Mouse (Mus musculus): ENCODE data around the gene Prph. TPM values are rescaled to one million over a fixed set of nuclear protein-coding genes. Genes with fewer than 3 reads are reported as not detected.
A peak's percentile ranks its signal among the peaks of the same experiment; 100 is the strongest.

Gene Prph
- polyA plus RNA-seq, 1 experiment = not detected

DNA sequence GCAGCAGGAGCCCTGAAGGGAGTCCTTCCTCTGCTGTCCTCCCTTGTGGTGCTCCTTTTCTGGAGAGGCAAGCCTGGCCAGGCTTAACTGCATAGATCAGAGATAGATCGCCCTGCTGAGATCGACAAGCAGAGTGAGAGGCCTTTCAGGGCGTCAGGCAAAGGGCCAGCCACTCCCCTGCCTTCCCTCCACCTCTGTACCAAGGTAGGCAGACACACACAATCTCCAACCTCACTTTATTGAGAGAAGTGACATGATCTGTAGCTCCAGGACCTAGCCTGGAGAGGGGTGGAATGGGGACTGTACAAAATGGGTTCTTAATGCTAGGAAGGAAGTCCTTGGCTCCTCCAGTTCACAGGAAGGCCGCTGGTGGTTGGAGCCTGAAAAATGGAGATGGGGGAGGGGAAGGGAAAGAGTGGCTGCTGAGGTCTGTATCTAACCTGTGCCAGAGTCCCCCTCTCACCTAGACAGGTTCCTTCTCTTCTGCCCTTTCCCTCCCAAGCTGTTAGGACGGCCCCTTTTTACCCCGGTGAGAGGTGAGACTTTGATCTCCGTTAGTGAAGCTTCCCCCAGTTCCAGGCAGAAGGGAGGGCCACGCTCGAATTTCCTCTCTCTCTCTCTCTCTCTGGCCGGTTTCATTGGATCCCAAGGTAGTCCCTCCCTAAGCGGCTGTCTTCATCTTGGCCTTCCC, 29.0 kb downstream of the Prph start:
- H3K27ac ChIP-seq (ENCODE audit: insufficient read depth, low read depth, low read length) = no peak overlapping the region
- TF ChIP-seq POLR2A (IDR thresholded peaks at IDR 0.05; ENCODE audit: borderline replicate concordance, low read depth, low read length) (no peak), CTCF (IDR thresholded peaks at IDR 0.05; ENCODE audit: low read depth, low read length) (no peak)
- no peaks in the 10 kb centered on the region for H3K4me1 ChIP-seq (ENCODE audit: control insufficient read depth, insufficient read depth, low read length)
- H3K4me3 ChIP-seq (ENCODE audit: insufficient read depth, low read length) = no peak overlapping the region

DNA sequence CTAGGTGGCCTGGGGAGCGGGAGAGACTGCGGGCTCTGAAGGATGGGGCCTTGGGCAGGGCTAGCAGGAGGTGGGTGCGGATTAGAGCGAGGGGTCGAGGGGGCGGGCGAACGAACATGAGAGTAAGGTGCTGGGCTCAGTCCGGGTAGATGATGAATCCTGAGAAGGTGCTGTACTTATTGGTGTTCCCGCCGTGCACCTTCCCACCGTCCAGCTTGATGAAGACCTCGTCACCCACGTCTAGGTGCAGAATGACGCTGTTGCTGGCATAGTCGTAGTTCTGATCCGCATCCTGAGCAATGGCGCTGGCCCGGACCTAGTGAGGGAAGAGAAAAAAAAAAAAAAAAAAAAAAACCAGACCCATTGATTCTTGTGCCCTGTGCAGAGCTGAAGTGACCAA, 29.6 kb downstream of the Prph start:
- Histone ChIP-seq H3K4me1 (ENCODE audit: control insufficient read depth, insufficient read depth, low read length) (no peaks in the 10 kb centered on the region), H3K27ac (ENCODE audit: insufficient read depth, low read depth, low read length) (no peak overlapping the region), H3K4me3 (ENCODE audit: insufficient read depth, low read length) (no peak overlapping the region)
- TF ChIP-seq CTCF (IDR thresholded peaks at IDR 0.05; ENCODE audit: low read depth, low read length) (no peak), POLR2A (IDR thresholded peaks at IDR 0.05; ENCODE audit: borderline replicate concordance, low read depth, low read length) (no peak)

DNA sequence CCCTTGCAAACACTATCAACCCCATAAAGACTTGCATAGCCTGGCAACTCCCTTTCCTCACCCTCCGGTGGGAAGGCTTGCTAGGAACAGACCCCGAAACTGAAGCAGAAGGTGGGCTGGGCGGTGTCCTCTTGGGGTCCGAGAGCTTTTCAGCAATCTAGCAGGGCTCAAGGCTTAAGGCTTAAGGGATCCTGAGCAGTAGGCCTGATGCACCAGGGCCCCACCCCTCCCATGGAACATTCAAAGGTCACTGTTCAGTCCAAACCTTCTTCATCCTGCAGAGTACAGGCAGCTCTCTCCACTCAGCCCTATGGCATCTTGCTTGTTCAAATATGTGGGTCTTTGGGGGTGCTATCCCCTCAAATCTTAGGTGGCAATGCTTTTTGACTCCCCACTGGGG, 31.0 kb downstream of the Prph start:
- Histone ChIP-seq H3K4me3 (ENCODE audit: insufficient read depth, low read length) (no peak overlapping the region), H3K27ac (ENCODE audit: insufficient read depth, low read depth, low read length) (no peak overlapping the region), H3K4me1 (ENCODE audit: control insufficient read depth, insufficient read depth, low read length) (no peaks in the 10 kb centered on the region)
- TF ChIP-seq CTCF (IDR thresholded peaks at IDR 0.05; ENCODE audit: low read depth, low read length) (no peak), POLR2A (IDR thresholded peaks at IDR 0.05; ENCODE audit: borderline replicate concordance, low read depth, low read length) (no peak)

DNA sequence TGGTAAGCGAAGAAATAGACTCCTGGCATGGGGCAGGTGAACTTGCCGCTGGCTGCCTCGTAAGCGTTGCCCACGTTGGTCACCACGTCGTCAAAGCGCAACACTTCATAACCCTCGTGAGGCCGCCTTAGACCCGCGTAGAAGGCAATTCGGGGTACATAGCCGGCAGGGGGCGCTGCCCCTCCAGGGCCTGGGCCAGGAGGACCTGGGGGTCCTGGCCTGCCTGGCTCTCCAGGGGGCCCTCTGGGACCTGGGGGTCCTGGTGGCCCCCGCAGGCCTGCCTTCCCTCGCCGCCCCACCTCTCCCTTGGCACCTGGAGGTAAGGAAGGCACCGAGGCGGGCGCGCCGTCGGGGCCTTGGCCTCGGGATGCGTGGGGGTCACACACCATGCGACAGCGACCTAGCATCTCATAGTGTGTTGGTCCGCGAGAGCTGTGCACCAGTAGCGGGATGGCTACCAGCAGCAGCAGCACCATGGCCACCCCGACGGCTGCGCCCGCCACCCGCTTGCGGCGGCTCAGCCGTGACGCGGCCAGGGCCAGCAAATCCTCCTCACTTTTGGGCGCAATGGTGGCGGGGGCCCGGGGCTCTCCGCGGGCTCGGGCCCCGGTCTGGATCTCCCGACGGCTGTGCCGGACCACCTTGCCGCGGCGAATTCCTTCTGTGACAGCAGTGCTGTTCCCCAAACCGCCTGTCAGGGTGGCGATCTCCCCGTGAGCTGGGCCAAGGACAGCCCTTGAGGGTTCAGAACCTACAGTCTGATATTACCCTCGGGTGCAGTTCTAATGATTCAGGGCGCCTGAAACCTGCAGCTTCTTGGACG, 32.5 kb downstream of the Prph start, which contains the start of gene C1ql4:
TSS of gene C1ql4 (minus strand) at position 565 of the 823 bp plus-strand sequence.
- H3K27ac ChIP-seq (ENCODE audit: insufficient read depth, low read depth, low read length) = no peak within 1 kb of the TSS
- TF ChIP-seq CTCF (IDR thresholded peaks at IDR 0.05; ENCODE audit: low read depth, low read length) (0 out of 2 replicates have a peak, but pooled peaks have one; percentile 19), POLR2A (IDR thresholded peaks at IDR 0.05; ENCODE audit: borderline replicate concordance, low read depth, low read length) (no peak)
- H3K4me1 ChIP-seq (ENCODE audit: control insufficient read depth, insufficient read depth, low read length) = no peaks in the 10 kb centered on the region
- H3K4me3 ChIP-seq (ENCODE audit: insufficient read depth, low read length) = peak within 1 kb of the TSS; percentile 37

DNA sequence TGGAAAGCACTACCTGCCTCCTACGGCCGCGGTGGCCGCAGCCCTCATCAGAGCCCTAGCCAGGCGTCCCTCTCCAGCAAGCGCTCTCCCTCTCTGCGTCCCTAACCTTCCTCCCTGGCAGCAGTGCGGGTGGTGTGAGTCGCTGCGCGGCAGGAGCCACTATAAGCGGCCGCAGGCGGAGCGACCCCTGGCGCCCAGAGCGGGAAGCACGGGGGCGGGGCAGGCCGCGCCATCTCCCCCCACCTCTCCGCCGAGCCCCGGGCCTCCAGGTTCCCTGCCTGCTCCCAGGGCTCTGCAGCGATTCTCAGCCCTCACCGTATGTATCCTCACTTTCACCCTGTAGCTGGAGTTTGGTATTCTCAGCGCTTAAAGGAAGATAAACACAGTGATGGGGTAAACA, 33.3 kb downstream of the Prph start:
- Histone ChIP-seq H3K4me3 (ENCODE audit: insufficient read depth, low read length) (peak overlapping the region; percentile 37), H3K4me1 (ENCODE audit: control insufficient read depth, insufficient read depth, low read length) (no peaks in the 10 kb centered on the region), H3K27ac (ENCODE audit: insufficient read depth, low read depth, low read length) (no peak overlapping the region)
- TF ChIP-seq POLR2A (IDR thresholded peaks at IDR 0.05; ENCODE audit: borderline replicate concordance, low read depth, low read length) (no peak), CTCF (IDR thresholded peaks at IDR 0.05; ENCODE audit: low read depth, low read length) (peak; percentile 18; the same call in 1 of the 2 replicates)

DNA sequence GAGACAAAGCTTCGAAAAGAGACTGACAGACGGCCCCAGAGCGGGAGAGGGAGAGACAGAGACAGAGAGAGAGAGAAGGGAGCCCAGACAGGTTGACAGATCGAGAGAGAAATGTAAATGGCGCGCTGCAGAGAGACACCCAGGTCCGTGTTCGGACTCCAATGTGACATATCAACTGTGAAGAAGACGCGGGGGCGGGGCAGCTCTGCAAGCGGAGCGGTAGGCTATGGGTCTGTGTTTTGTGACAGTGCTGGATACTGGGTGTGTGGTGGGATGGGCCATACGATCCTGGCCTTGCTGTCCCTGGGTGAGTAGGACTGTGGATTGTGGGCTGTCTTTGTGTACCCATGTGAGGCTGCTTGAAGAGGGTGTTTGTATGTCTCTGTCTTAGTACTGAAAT, 34.1 kb downstream of the Prph start:
- Histone ChIP-seq H3K4me3 (ENCODE audit: insufficient read depth, low read length) (peak overlapping the region; percentile 11; the same call in 1 of the 2 replicates), H3K4me1 (ENCODE audit: control insufficient read depth, insufficient read depth, low read length) (no peaks in the 10 kb centered on the region), H3K27ac (ENCODE audit: insufficient read depth, low read depth, low read length) (no peak overlapping the region)
- TF ChIP-seq CTCF (IDR thresholded peaks at IDR 0.05; ENCODE audit: low read depth, low read length) (no peak), POLR2A (IDR thresholded peaks at IDR 0.05; ENCODE audit: borderline replicate concordance, low read depth, low read length) (no peak)

DNA sequence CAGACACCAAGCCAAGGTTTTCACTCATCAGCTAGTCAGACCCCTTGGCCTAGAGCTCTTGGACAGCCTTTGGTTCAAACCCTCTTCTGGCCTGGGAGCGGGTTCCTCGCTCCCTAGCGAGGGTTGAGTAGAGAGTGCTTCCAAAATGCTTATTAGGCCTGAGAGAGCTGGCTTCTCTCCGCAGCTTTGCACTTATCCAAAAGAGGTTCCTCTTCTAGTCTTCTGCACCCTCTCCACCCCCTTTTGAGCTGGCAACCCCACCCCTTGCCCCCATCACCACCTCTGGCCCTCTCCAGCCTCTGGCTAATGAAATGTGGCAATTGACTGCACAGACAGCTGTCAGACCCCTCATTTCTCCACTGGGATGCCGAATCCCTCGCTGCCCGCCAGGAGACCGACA, 37.9 kb downstream of the Prph start, which contains the start of gene Dnajc22:
TSS of gene Dnajc22 (plus strand) at position 301 of the 400 bp plus-strand sequence.
- no peak for TF ChIP-seq POLR2A (IDR thresholded peaks at IDR 0.05; ENCODE audit: borderline replicate concordance, low read depth, low read length)
- TF ChIP-seq CTCF (IDR thresholded peaks at IDR 0.05; ENCODE audit: low read depth, low read length) = no peak
- Histone ChIP-seq H3K27ac (ENCODE audit: insufficient read depth, low read depth, low read length) (no peak within 1 kb of the TSS), H3K4me1 (ENCODE audit: control insufficient read depth, insufficient read depth, low read length) (no peaks in the 10 kb centered on the region), H3K4me3 (ENCODE audit: insufficient read depth, low read length) (peak within 1 kb of the TSS; percentile 63)

DNA sequence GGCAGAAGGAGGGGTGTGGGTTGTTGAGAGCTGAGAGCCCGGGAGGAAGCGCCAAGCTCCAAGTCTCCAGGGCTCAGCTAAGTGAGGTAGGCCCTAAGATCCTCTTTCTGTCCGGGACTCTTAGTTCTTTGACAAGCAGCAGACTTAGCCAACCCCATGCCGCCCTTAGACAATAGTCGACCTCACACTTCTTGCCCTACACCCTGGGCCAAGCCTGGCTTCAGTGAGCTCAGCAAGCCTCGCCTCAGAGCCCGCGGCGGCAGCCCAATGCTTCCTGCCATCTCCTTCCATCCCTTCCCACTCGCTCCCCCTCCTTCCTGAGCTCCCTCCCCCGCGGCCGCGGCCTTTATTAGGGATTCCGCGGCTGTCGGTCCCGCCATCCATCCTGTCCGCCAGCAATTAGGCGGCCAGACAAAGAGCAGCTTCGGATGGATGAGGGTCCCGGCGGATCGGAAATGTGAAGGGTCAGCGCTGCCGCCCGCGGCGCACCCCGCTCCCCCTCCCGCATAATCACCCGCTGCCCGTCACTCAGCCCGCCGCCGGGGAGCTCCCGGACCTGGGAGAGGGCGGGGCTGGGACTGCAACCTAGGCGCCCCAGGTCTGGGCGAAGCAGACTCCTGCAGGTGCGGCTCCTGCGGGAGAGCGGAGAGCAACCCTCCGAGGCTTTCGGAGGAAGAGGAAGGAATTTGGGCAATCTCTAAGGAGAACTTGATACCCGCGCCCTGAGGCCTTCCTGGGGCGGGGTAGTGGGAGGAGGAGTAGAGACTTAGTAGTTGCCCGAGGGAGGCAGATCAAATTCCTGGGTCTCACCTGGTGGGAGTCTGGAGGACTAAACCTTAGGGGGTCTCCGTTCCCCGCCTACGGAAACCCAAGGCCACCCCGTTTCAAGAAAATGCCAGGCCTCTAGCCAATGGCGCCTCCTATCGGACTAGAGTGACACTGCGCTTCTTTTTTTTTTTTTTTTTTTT, 38.6 kb downstream of the Prph start:
- Histone ChIP-seq H3K4me1 (ENCODE audit: control insufficient read depth, insufficient read depth, low read length) (no peaks in the 10 kb centered on the region), H3K4me3 (ENCODE audit: insufficient read depth, low read length) (peak overlapping the region; percentile 63), H3K27ac (ENCODE audit: insufficient read depth, low read depth, low read length) (no peak overlapping the region)
- TF ChIP-seq CTCF (IDR thresholded peaks at IDR 0.05; ENCODE audit: low read depth, low read length) = peak; percentile 95
- no peak for TF ChIP-seq POLR2A (IDR thresholded peaks at IDR 0.05; ENCODE audit: borderline replicate concordance, low read depth, low read length)

DNA sequence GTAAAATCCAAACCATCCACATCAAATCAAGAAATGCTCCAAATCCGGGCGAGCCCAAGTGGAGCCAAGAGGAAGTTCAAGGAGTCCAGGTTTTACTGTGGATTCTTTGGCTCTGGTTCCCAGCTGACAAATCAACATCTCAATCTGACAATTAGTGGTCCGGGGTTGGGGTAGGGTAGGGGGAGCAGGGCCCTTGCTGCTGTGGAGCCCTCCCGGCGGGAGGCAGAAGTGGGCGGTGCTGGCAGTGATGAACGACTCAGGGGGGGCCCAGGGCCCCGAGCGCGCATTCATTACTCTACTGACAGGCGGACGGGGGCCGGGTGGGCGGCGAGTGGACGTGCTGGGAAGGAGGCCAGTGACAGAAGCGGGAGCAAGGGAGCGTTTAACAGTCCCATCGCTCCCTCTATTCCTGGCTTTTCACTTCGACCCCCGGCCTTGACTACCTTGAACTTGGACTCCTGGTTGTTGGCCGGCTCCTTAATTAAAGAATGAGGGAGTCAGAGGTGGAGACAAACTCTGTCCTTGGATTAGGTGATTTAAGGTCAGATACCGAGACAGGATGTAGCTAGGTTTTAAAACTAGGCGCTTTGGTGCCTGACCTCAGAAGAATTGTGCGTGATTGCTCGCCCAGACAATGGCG, 39.8 kb downstream of the Prph start:
- TF ChIP-seq POLR2A (IDR thresholded peaks at IDR 0.05; ENCODE audit: borderline replicate concordance, low read depth, low read length) = no peak
- TF ChIP-seq CTCF (IDR thresholded peaks at IDR 0.05; ENCODE audit: low read depth, low read length) = no peak
- no peak overlapping the region for H3K27ac ChIP-seq (ENCODE audit: insufficient read depth, low read depth, low read length)
- H3K4me3 ChIP-seq (ENCODE audit: insufficient read depth, low read length) = no peak overlapping the region
- no peaks in the 10 kb centered on the region for H3K4me1 ChIP-seq (ENCODE audit: control insufficient read depth, insufficient read depth, low read length)
